Mouse (Mus musculus): ENCODE results near the gene Tsacc. TPM values are rescaled to one million over a fixed set of nuclear protein-coding genes. Genes with fewer than 3 reads are reported as not detected.
"Not testable (repeated sequence)": the region's sequence is repeated elsewhere in the genome, so short reads cannot be mapped to it uniquely, and the experiment has no call there.

Tsacc gene
- polyA plus RNA-seq, 1 experiment from 2014 or later, result 8.1 TPM

DNA sequence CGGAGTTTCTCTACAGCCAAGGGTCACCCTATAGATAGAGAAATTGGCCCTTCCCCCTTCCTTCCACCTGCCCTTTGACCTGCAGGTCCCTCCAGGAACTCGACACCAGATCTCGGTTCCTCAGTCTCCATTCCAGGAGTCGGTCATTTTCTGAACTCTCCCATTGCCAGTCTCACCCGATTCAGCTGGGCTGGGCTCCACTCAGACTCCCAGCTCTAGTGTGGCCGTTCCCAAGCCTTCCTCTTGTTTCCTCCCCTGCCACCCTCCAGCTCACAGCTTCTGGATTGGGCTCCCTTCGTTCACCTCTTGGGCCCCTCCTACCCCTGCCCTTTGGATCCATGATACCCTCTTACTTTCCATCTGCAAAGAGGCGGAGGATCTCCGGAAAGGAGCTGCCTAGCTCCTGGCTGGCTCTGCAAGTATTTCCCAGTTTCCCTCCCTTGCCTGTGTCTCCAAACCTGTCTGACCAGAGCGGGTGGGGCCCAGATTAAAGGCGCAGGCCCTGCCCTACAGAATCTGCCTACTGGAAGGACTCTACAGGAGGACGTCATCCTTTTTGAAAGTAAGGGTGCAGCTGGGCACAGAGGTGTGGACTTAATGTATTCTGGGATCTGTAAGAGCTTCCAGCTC is 37.3 kb upstream of the Tsacc start:
- no peaks in the 10 kb centered on the region for H3K27me3 ChIP-seq (ENCODE audit: control insufficient read depth, insufficient read depth, low read length)
- DNase-seq, result no peak
- 65% methylated on average over 12 of the region's 12 CpGs for WGBS
- no peak overlapping the region for H3K9ac ChIP-seq (replicated peaks; ENCODE audit: low read length)
- no peak for ATAC-seq (ENCODE audit: low FRiP score, low TSS enrichment)
- H3K27ac ChIP-seq (replicated peaks; ENCODE audit: low read depth, low read length), result no peak overlapping the region
- no peaks in the 10 kb centered on the region for H3K9me3 ChIP-seq (ENCODE audit: control insufficient read depth, low read length)
- H3K36me3 ChIP-seq (ENCODE audit: control insufficient read depth, insufficient read depth, low read length), result peaks cover 6% of the 10 kb centered on the region; the same call in 1 of the 2 replicates
- no peak overlapping the region for H3K4me3 ChIP-seq (replicated peaks; ENCODE audit: low read depth, low read length)
- peaks cover 11% of the 10 kb centered on the region for H3K4me1 ChIP-seq (ENCODE audit: control insufficient read depth, insufficient read depth, low read length)
- H3K4me2 ChIP-seq (ENCODE audit: low read length), result no peak overlapping the region

DNA sequence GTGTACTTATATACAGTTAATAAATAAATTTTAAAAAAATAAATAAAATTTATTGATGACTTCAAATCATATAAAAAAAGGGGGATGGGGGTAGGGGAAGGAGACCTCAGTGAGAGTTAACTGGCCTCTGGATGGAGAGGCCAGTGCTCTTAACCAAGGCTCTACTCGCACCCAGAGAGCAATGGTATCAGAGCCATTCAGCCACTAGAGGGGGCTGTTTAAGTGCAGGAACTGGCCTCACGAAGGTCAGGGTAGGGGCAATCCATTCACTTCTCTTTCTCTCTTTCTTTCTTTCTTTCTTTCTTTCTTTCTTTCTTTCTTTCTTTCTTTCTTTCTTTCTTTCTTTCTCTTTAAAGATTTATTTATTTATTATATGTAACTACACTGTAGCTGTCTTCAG is 34.5 kb upstream of the Tsacc start:
- no peak overlapping the region for H3K27ac ChIP-seq (replicated peaks; ENCODE audit: low read depth, low read length)
- H3K36me3 ChIP-seq (ENCODE audit: control insufficient read depth, insufficient read depth, low read length), result peaks cover 21% of the 10 kb centered on the region; the same call in 1 of the 2 replicates
- no peak overlapping the region for H3K4me2 ChIP-seq (ENCODE audit: low read length)
- no peak overlapping the region for H3K4me3 ChIP-seq (replicated peaks; ENCODE audit: low read depth, low read length)
- no peaks in the 10 kb centered on the region for H3K9me3 ChIP-seq (ENCODE audit: control insufficient read depth, low read length)
- H3K27me3 ChIP-seq (ENCODE audit: control insufficient read depth, insufficient read depth, low read length), result no peaks in the 10 kb centered on the region
- H3K9ac ChIP-seq (replicated peaks; ENCODE audit: low read length), result no peak overlapping the region
- 0 out of 2 replicates have a peak, but pooled peaks cover 5% of the 10 kb centered on the region for H3K4me1 ChIP-seq (ENCODE audit: control insufficient read depth, insufficient read depth, low read length)
- peak; percentile 45 for DNase-seq
- no peak for ATAC-seq (ENCODE audit: low FRiP score, low TSS enrichment)
- 9% methylated on average over 2 of the region's 2 CpGs for WGBS

DNA sequence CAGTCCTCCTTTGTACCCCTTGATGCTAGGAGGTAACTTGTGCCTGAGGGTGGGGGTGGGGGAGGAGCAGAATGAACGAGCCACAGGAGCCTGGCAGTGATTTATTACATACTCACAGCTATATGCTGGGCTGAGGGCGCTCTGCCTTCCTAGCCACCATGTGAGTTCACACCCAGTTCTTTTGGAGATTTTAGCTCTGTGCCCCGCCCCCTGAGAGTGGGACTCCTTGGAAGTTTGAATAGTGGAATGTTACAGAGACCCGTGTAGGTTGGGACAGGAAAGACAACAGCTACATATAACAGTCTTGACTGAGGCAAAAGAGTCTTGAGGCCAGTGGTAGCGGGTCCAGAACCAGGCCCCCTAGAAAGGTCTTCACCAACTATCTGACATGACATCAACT is 32.2 kb upstream of the Tsacc start:
- H3K9me3 ChIP-seq (ENCODE audit: control insufficient read depth, low read length), result no peaks in the 10 kb centered on the region
- no peak overlapping the region for H3K9ac ChIP-seq (replicated peaks; ENCODE audit: low read length)
- H3K4me2 ChIP-seq (ENCODE audit: low read length), result no peak overlapping the region
- DNase-seq, result no peak
- H3K4me1 ChIP-seq (ENCODE audit: control insufficient read depth, insufficient read depth, low read length), result peaks cover 12% of the 10 kb centered on the region
- 87% methylated on average over 5 of the region's 5 CpGs for WGBS
- no peak overlapping the region for H3K27ac ChIP-seq (replicated peaks; ENCODE audit: low read depth, low read length)
- no peak overlapping the region for H3K4me3 ChIP-seq (replicated peaks; ENCODE audit: low read depth, low read length)
- H3K36me3 ChIP-seq (ENCODE audit: control insufficient read depth, insufficient read depth, low read length), result peaks cover 21% of the 10 kb centered on the region; the same call in 1 of the 2 replicates
- no peak for ATAC-seq (ENCODE audit: low FRiP score, low TSS enrichment)
- no peaks in the 10 kb centered on the region for H3K27me3 ChIP-seq (ENCODE audit: control insufficient read depth, insufficient read depth, low read length)

DNA sequence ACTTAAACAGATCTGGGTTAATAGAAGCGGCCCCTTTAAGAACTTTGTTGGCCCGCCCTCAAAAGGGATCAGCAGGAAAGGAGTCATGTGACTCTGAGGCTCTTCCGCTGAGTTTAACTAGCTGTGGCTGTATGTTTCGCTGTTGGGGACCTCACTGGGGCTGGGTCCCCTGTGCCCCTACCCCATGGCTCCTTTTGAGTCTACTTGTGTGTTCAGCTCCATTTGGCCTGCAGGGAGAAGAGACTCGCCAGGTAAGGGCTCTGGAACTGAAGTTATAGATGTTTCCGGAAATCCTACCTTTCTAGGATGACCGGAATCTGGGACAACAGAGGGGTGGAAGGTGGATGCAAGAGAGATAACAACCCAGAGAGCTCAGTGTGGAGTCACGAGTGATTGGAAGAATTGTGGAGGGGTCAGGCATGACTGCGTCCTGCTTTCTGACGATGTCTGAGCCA is 28.2 kb upstream of the Tsacc start, which contains the start of gene Glmp:
Gene Glmp, plus strand, starts transcription at position 73 of the 455 bp plus-strand sequence.
- Histone ChIP-seq H3K9me3 (ENCODE audit: control insufficient read depth, low read length) (no peaks in the 10 kb centered on the region), H3K27ac (replicated peaks; ENCODE audit: low read depth, low read length) (peak within 1 kb of the TSS; percentile 45; the same call in 1 of the 2 replicates), H3K4me1 (ENCODE audit: control insufficient read depth, insufficient read depth, low read length) (peaks cover 12% of the 10 kb centered on the region), H3K4me2 (ENCODE audit: low read length) (peak within 1 kb of the TSS; percentile 70), H3K4me3 (replicated peaks; ENCODE audit: low read depth, low read length) (peak within 1 kb of the TSS; percentile 65), H3K9ac (replicated peaks; ENCODE audit: low read length) (peak within 1 kb of the TSS; percentile 71), H3K36me3 (ENCODE audit: control insufficient read depth, insufficient read depth, low read length) (peaks cover 54% of the 10 kb centered on the region), H3K27me3 (ENCODE audit: control insufficient read depth, insufficient read depth, low read length) (no peaks in the 10 kb centered on the region)
- DNase-seq (peak; percentile 85), ATAC-seq (ENCODE audit: low FRiP score, low TSS enrichment) (peak; percentile 72)
- 2% methylated on average over 10 of the region's 10 CpGs for WGBS

DNA sequence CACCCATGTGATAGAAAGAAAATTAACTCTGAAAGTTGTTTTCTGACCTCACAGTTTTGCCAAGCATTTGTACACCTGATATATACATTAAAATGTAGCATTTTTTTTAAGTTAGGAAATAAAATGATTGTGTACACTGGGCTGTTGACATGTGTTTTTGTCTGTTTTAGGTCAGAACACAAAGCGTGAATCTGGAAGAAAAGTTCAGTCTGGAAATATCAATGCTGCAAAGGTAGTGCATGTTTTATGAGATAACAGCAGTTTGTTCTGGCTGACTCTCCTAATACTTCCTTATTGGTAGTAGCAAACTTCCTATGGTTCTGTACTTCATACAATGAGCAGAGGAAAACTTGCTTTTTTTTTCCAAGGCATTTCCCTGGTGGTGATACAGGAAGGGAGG is 2.4 kb upstream of the Tsacc start:
- no peaks in the 10 kb centered on the region for H3K27me3 ChIP-seq (ENCODE audit: control insufficient read depth, insufficient read depth, low read length)
- WGBS, result 98% methylated on average over 1 of the region's 1 CpGs
- no peak overlapping the region for H3K9ac ChIP-seq (replicated peaks; ENCODE audit: low read length)
- no peaks in the 10 kb centered on the region for H3K9me3 ChIP-seq (ENCODE audit: control insufficient read depth, low read length)
- ATAC-seq (ENCODE audit: low FRiP score, low TSS enrichment) (no peak), DNase-seq (no peak)
- no peak overlapping the region for H3K27ac ChIP-seq (replicated peaks; ENCODE audit: low read depth, low read length)
- H3K4me2 ChIP-seq (ENCODE audit: low read length), result peak overlapping the region; percentile 69
- no peak overlapping the region for H3K4me3 ChIP-seq (replicated peaks; ENCODE audit: low read depth, low read length)
- H3K4me1 ChIP-seq (ENCODE audit: control insufficient read depth, insufficient read depth, low read length), result peaks cover 9% of the 10 kb centered on the region
- peaks cover 52% of the 10 kb centered on the region for H3K36me3 ChIP-seq (ENCODE audit: control insufficient read depth, insufficient read depth, low read length)

DNA sequence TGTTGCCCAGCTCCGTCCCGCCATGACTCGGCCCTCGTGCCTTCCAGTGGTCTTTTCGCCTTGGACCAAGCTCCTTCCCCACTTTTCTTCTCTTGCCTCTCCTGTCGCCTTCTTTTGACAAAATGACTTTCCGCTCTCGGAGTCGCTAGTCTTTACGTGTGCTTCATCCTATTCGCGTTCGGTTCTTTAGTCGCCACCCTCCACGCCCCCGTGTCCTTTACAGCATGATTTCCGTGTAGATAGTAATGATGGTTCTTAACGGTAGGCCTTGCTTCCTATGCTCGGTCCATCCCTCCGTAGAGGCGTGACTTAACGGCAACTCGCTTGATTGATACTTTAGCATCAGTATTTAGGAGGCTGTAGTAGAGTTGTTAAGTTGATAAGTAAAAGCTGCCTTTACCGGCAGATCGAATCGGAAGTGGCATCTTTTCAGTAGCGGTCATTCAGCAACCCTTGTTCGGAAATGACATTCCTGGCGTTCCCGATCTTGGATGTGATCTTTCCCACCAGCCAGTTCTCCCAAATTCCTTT is 587 bp upstream of the Tsacc start:
- peak overlapping the region; percentile 69 for H3K4me2 ChIP-seq (ENCODE audit: low read length)
- H3K36me3 ChIP-seq (ENCODE audit: control insufficient read depth, insufficient read depth, low read length), result peaks cover 35% of the 10 kb centered on the region
- peak overlapping the region; percentile 84 for H3K27ac ChIP-seq (replicated peaks; ENCODE audit: low read depth, low read length)
- H3K4me1 ChIP-seq (ENCODE audit: control insufficient read depth, insufficient read depth, low read length), result peaks cover 9% of the 10 kb centered on the region
- H3K9ac ChIP-seq (replicated peaks; ENCODE audit: low read length), result peak overlapping the region; percentile 68
- WGBS, result under 1% methylated on average over 30 of the region's 30 CpGs
- DNase-seq (peak; percentile 47), ATAC-seq (ENCODE audit: low FRiP score, low TSS enrichment) (peak; percentile 15; the same call in 1 of the 2 replicates)
- no peaks in the 10 kb centered on the region for H3K27me3 ChIP-seq (ENCODE audit: control insufficient read depth, insufficient read depth, low read length)
- H3K4me3 ChIP-seq (replicated peaks; ENCODE audit: low read depth, low read length), result peak overlapping the region; percentile 57
- H3K9me3 ChIP-seq (ENCODE audit: control insufficient read depth, low read length), result no peaks in the 10 kb centered on the region

DNA sequence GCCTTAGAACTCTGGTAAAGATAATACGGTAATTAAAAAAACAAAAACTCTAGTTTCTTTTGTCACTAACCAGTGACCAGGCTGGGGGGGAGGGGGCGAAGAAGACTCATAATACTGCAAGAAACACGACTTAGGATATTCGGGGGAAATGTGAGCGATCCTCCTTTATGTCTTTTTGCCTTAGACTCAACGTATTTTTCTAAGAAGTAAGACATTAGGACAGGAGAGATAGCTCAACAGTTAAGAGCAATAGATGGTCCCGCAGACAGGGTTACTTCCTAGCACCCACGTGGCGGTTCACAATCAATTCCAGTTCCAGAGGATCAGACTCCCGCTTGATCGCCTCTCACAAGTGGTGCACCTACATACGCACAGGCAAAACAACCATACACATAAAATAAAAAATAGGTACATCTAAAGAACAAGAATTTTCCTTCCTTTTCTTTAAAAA is 664 bp downstream of the Tsacc start:
- peak; percentile 32 for ATAC-seq (ENCODE audit: low FRiP score, low TSS enrichment)
- DNase-seq, result no peak
- Histone ChIP-seq H3K27ac (replicated peaks; ENCODE audit: low read depth, low read length) (peak overlapping the region; percentile 82), H3K4me1 (ENCODE audit: control insufficient read depth, insufficient read depth, low read length) (peaks cover 9% of the 10 kb centered on the region), H3K9ac (replicated peaks; ENCODE audit: low read length) (peak overlapping the region; percentile 48), H3K4me3 (replicated peaks; ENCODE audit: low read depth, low read length) (peak overlapping the region; percentile 57), H3K36me3 (ENCODE audit: control insufficient read depth, insufficient read depth, low read length) (peaks cover 23% of the 10 kb centered on the region), H3K27me3 (ENCODE audit: control insufficient read depth, insufficient read depth, low read length) (no peaks in the 10 kb centered on the region), H3K9me3 (ENCODE audit: control insufficient read depth, low read length) (no peaks in the 10 kb centered on the region), H3K4me2 (ENCODE audit: low read length) (peak overlapping the region; percentile 64)
- under 1% methylated on average over 12 of the region's 12 CpGs for WGBS

DNA sequence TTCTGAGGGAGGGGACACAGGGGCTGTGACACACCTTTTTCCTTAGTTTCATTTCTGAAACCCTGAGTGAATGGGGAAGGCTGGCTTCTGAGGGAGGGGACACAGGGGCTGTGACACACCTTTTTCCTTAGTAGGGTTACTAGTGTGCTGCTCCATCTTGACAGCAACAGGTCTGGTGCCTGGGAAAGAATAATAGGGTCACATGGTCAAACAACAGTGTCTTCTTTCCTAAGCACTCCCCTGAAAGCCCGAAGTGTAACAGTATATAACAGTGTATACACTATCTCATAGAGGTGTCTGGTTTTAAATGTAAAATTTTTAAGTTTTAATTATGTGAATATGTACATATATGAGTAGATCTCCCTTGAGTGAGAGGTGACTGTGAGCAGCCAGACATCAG is 1.5 kb downstream of the Tsacc start:
- not testable (repeated sequence) for H3K4me1 ChIP-seq (ENCODE audit: control insufficient read depth, insufficient read depth, low read length); H3K9ac ChIP-seq (replicated peaks; ENCODE audit: low read length); H3K9me3 ChIP-seq (ENCODE audit: control insufficient read depth, low read length); ATAC-seq (ENCODE audit: low FRiP score, low TSS enrichment); DNase-seq; H3K27me3 ChIP-seq (ENCODE audit: control insufficient read depth, insufficient read depth, low read length); H3K27ac ChIP-seq (replicated peaks; ENCODE audit: low read depth, low read length)
- H3K4me3 ChIP-seq (replicated peaks; ENCODE audit: low read depth, low read length), result peak overlapping the region; percentile 57; the same call in 1 of the 2 replicates
- H3K36me3 ChIP-seq (ENCODE audit: control insufficient read depth, insufficient read depth, low read length), result peaks cover 14% of the 10 kb centered on the region
- WGBS, result 80% methylated on average over 1 of the region's 1 CpGs
- peak overlapping the region; percentile 64; the same call in 1 of the 2 replicates for H3K4me2 ChIP-seq (ENCODE audit: low read length)

DNA sequence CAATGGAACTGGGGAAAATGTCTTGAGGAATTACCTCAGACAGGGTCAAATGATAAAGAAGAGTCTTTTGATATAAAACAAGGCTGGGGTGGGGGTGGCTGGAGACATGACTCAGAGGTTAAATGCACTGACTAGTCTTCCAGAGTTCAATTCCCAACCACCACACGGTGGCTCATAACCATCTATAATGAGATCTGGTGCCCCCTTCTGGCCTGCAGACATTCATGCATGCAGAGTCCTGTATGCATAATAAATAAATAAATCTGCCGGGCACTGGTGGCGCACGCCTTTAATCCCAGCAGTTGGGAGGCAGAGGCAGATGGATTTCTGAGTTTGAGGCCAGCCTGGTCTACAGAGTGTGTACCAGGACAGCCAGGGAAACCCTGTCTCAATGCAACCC is 4.8 kb downstream of the Tsacc start:
- WGBS, result 29% methylated on average over 4 of the region's 4 CpGs
- Histone ChIP-seq H3K27ac (replicated peaks; ENCODE audit: low read depth, low read length) (no peak overlapping the region), H3K4me2 (ENCODE audit: low read length) (no peak overlapping the region), H3K9me3 (ENCODE audit: control insufficient read depth, low read length) (no peaks in the 10 kb centered on the region), H3K4me1 (ENCODE audit: control insufficient read depth, insufficient read depth, low read length) (no peaks in the 10 kb centered on the region), H3K27me3 (ENCODE audit: control insufficient read depth, insufficient read depth, low read length) (no peaks in the 10 kb centered on the region), H3K4me3 (replicated peaks; ENCODE audit: low read depth, low read length) (no peak overlapping the region), H3K36me3 (ENCODE audit: control insufficient read depth, insufficient read depth, low read length) (no peaks in the 10 kb centered on the region), H3K9ac (replicated peaks; ENCODE audit: low read length) (no peak overlapping the region)
- DNase-seq (peak; percentile 21), ATAC-seq (ENCODE audit: low FRiP score, low TSS enrichment) (no peak)
